Mouse (Mus musculus) liver, embryonic 15.5 days (tissue): ENCODE measurements around the gene Dlg2. TPM values are rescaled to one million over a fixed set of nuclear protein-coding genes. Genes with fewer than 3 reads are reported as not detected.
A peak's percentile ranks its signal among the peaks of the same experiment; 100 is the strongest.

Experiments
- ATAC-seq: fragments of 200-750 bp; cut with Nextera tagmentation; 2 replicates; pipeline ENCODE4 v1.8.0; 2017; ENCODE audit warnings: moderate number of reproducible peaks, mild to moderate bottlenecking, moderate library complexity; ENCODE audit not compliant: insufficient read depth
- H3K27ac ChIP-seq: fragments of 300-500 bp; sonication (generic); replicated peaks from 2 replicates; pipeline ENCODE4 v1.5.1; 2015; ENCODE audit warnings: mild to moderate bottlenecking, inconsistent platforms
- H3K27me3 ChIP-seq: fragments of 300-500 bp; sonication (generic); 2 replicates; pipeline ENCODE4 v1.6.1; 2015; ENCODE audit warnings: mild to moderate bottlenecking, inconsistent platforms
- H3K36me3 ChIP-seq: fragments of 300-500 bp; sonication (generic); replicated peaks from 2 replicates; pipeline ENCODE4 v1.6.1; 2015; ENCODE audit warnings: moderate library complexity, mild to moderate bottlenecking, inconsistent platforms
- H3K4me1 ChIP-seq: fragments of 300-500 bp; sonication (generic); replicated peaks from 2 replicates; pipeline ENCODE4 v1.6.1; 2015; ENCODE audit warnings: inconsistent platforms
- H3K4me2 ChIP-seq: fragments of 300-500 bp; sonication (generic); 2 replicates; pipeline ENCODE4 v1.6.1; 2015; ENCODE audit warnings: moderate library complexity, mild to moderate bottlenecking, inconsistent platforms
- H3K4me3 ChIP-seq: fragments of 300-500 bp; sonication (generic); replicated peaks from 2 replicates; pipeline ENCODE4 v1.5.1; 2015; ENCODE audit warnings: mild to moderate bottlenecking, inconsistent platforms
- H3K9ac ChIP-seq: fragments of 300-500 bp; sonication (generic); 2 replicates; pipeline ENCODE4 v1.6.1; 2015; ENCODE audit warnings: moderate library complexity, mild to moderate bottlenecking, inconsistent platforms
- H3K9me3 ChIP-seq: fragments of 300-500 bp; sonication (generic); replicated peaks from 2 replicates; pipeline ENCODE4 v1.6.1; 2016; ENCODE audit warnings: inconsistent platforms
- WGBS: fragments of 180-500 bp; shearing (Covaris S2); methylation state at CpG from one replicate; pipeline ENCODE4 v1.1.7; 2015; ENCODE audit warnings: mixed read lengths; ENCODE audit not compliant: insufficient replicate concordance; 5-methylcytosine and 5-hydroxymethylcytosine counted together
- polyA plus RNA-seq: library from polyadenylated mRNA; unstranded; fragments of >200 nt; fragmentation: Nextera tagmentation; extraction: Ambion mirVana; gene quantifications from 2 replicates; pipeline ENCODE4 v1.2.1, GENCODE M21; 2015

Dlg2 gene
- polyA plus RNA-seq, 1 experiment from 2014 or later = 0.60 TPM

DNA sequence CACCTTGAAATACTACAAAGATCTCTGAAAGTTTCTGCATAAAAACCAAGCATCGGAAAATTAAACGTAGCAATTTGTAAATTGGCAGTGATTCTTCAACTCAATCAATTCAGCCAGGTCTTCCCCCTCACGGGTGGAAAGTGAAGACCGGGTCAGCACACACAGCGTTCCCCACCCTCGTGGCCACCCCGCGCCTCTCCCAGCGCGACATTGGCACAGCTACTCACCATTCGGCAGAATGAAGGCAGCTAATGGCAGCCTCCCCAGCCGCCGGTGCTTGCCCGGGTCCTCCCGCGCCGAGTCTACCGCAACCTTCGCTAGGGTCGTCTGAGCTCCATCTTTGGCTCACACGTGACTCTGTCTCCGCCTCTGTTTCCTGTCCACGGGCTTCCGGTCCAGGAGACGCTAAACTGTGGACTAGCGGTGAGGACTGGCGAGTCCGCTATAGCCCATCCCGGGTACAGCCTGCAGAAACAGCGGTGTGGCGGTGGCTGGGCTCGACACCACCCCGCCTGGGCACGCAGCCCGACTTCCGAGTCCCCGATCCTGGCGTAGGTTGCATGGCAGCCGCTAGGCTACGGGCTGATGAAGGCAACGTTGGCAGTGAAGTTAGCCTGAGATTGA lies 19.5 kb upstream of the Dlg2 start, which contains the start of gene Tmem126a:
Gene Tmem126a (minus strand): TSS at position 385 of the 624 bp plus-strand sequence.
- Histone ChIP-seq H3K27ac (peak within 1 kb of the TSS; percentile 81), H3K4me3 (peak within 1 kb of the TSS; percentile 81), H3K4me1 (peaks cover 30% of the 10 kb centered on the region), H3K36me3 (peaks cover 21% of the 10 kb centered on the region), H3K9me3 (no peaks in the 10 kb centered on the region), H3K27me3 (no peaks in the 10 kb centered on the region), H3K4me2 (peak within 1 kb of the TSS; percentile 92), H3K9ac (peak within 1 kb of the TSS; percentile 76)
- ATAC-seq = peak; percentile 92
- under 1% methylated on average over 41 of the region's 41 CpGs for WGBS

DNA sequence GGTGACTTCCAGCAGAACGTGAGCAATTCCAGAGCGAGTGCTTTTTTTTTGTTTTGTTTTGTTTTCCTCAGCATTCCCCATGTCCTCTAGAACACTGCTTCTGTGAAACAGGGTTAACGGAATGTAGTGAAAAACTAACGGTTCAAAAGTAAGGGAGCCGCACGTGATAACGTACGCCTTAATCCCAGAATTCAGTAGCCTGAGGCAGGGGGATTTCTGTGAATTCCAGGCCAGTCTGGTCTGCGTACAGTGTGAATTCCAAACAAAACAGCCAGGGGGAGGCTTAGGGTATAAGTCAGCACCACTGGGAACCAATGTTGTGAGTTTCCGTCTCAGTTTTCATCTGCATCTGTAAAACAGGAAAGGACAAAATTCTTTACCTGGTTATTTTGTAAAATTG lies 19.0 kb upstream of the Dlg2 start:
- peaks cover 30% of the 10 kb centered on the region for H3K4me1 ChIP-seq
- no peaks in the 10 kb centered on the region for H3K9me3 ChIP-seq
- peak; percentile 35 for ATAC-seq
- H3K4me2 ChIP-seq = peak overlapping the region; percentile 92
- peak overlapping the region; percentile 76 for H3K9ac ChIP-seq
- H3K4me3 ChIP-seq = peak overlapping the region; percentile 81
- no peaks in the 10 kb centered on the region for H3K27me3 ChIP-seq
- WGBS = 5% methylated on average over 10 of the region's 10 CpGs
- H3K36me3 ChIP-seq = peaks cover 16% of the 10 kb centered on the region
- peak overlapping the region; percentile 81 for H3K27ac ChIP-seq

DNA sequence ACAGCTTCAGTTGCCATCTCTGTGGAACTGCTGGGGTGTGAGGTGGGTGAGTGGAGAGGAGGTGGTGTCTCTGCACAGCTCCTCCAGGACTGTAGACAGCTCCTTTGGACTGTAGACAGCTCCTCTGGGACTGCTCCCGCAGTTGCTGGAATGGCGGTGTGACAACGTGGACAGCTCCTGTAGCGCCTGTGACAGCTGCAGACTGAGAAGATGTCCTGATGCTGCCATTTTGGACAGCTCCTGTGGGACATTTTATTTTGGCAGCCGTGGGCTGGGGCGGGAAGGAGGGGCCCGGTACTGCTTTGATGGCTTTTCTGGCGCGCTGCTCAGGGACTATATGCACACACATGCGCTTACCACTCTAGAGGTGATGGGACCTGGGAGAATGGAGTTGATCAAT lies 16.1 kb upstream of the Dlg2 start:
- no peak overlapping the region for H3K9ac ChIP-seq
- peaks cover 30% of the 10 kb centered on the region for H3K4me1 ChIP-seq
- 60% methylated on average over 10 of the region's 10 CpGs for WGBS
- H3K9me3 ChIP-seq = no peaks in the 10 kb centered on the region
- no peaks in the 10 kb centered on the region for H3K27me3 ChIP-seq
- peak overlapping the region; percentile 41; the same call in 1 of the 2 replicates for H3K4me2 ChIP-seq
- H3K4me3 ChIP-seq = no peak overlapping the region
- no peak overlapping the region for H3K27ac ChIP-seq
- ATAC-seq = no peak
- H3K36me3 ChIP-seq = no peaks in the 10 kb centered on the region

DNA sequence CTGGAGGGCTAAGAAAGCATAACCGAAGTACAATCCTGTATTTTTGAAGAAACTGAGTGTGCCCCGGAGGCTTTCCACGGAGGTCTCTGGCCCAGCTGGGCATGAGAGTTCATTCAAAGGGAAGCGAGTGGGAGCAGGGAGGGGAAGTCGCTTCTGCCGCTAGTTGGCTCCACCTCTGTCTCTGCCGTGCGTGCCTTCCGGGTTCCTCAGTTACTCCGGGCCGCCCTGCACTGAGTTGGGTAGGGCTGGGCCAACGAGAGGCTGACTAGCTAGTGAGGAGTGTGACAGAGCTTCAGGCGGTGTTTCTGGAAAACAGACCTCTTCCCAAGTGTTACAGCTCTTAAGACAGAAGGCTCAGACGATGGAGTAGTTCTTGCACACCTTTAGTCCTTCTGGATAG lies 15.5 kb upstream of the Dlg2 start:
- Histone ChIP-seq H3K9me3 (no peaks in the 10 kb centered on the region), H3K27ac (no peak overlapping the region), H3K4me1 (peaks cover 26% of the 10 kb centered on the region), H3K36me3 (no peaks in the 10 kb centered on the region), H3K27me3 (no peaks in the 10 kb centered on the region), H3K9ac (no peak overlapping the region), H3K4me3 (no peak overlapping the region), H3K4me2 (peak overlapping the region; percentile 41)
- no peak for ATAC-seq
- WGBS = 10% methylated on average over 14 of the region's 14 CpGs

DNA sequence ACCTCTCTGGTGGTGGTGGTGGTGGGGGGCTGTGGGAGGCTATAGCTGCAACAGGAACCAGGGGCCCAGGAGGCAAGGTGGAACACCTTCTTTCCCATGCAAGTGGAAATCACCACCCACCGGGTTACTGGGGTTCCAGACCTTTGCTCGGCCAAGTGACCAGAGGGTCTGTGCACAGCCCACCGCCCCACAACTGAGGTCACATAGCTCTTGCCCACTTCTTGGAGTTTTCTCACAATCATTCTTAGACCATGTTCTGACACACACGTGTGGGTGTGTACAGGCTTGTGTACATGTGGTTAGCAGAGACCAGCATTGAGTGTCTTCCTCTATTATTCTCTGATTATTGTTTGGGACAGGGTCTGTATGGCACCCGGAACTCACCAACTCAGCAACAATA lies 15.0 kb upstream of the Dlg2 start:
- H3K9me3 ChIP-seq = no peaks in the 10 kb centered on the region
- H3K4me2 ChIP-seq = no peak overlapping the region; the same call in 1 of the 2 replicates

DNA sequence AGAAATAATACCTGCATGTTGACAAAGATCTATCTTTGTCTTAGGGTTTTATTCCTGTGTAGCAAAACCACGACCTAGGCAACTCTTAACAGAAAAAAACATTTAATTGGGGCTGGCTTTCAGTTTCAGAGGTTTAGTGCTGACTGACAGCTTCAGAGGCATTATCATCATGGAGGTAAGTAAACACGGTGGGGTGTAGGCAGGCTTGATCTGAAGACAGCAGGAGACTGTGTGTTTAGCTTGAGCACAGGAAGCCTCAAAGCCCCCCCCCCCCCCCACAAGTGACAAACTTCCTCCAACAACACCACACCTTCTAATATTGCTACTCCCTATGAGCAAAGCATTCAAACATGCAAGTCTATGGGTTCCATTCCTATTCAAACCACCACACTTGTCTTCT lies 3.0 kb upstream of the Dlg2 start:
- H3K27me3 ChIP-seq = peaks cover 16% of the 10 kb centered on the region
- no peak for ATAC-seq
- no peak overlapping the region for H3K4me3 ChIP-seq
- H3K36me3 ChIP-seq = 0 out of 2 replicates have a peak, but pooled peaks cover 11% of the 10 kb centered on the region
- no peak overlapping the region for H3K4me2 ChIP-seq
- no peak overlapping the region for H3K27ac ChIP-seq
- peaks cover 20% of the 10 kb centered on the region for H3K4me1 ChIP-seq
- WGBS = 28% methylated on average over 2 of the region's 2 CpGs
- H3K9me3 ChIP-seq = no peaks in the 10 kb centered on the region
- H3K9ac ChIP-seq = no peak overlapping the region

More for the DNA sequence above, 15.0 kb upstream of the Dlg2 start:
- H3K9ac ChIP-seq = no peak overlapping the region
- H3K4me3 ChIP-seq = no peak overlapping the region
- H3K27ac ChIP-seq = no peak overlapping the region
- no peaks in the 10 kb centered on the region for H3K27me3 ChIP-seq
- WGBS = 73% methylated on average over 5 of the region's 5 CpGs
- no peaks in the 10 kb centered on the region for H3K36me3 ChIP-seq
- no peak for ATAC-seq
- H3K4me1 ChIP-seq = peaks cover 21% of the 10 kb centered on the region

DNA sequence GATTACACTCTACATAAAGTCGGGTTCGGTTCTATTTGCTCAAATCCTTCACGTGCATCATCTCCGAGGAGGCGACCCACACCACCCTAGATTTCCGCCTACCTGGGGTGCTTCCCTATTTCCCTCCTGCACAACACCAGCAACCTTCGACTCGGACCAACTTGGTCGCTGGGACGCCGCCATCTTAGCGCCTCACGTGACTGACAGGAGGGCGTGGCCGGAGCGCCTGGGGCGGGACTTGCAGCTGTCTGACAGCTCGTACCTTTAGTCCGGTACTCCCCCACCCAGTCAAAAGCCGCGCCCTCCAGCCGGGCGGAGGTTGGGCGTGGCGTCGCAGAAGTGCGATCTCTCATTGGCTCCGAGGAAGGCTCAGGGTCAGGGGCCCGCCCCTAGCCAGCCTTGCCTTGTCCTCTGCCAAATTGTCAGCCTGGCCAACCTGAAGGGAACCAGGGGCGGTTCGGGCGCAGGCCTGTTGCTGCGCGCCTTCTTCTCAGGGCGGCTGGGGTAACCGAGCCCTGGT lies 619 bp upstream of the Dlg2 start, which contains the start of gene Tmem126b:
Gene Tmem126b (minus strand): TSS at position 209 of the 520 bp plus-strand sequence.
- Histone ChIP-seq H3K9ac (peak within 1 kb of the TSS; percentile 77), H3K4me3 (peak within 1 kb of the TSS; percentile 74), H3K36me3 (no peaks in the 10 kb centered on the region), H3K27ac (peak within 1 kb of the TSS; percentile 58), H3K4me1 (peaks cover 20% of the 10 kb centered on the region), H3K4me2 (peak within 1 kb of the TSS; percentile 99), H3K27me3 (peaks cover 19% of the 10 kb centered on the region), H3K9me3 (no peaks in the 10 kb centered on the region)
- WGBS = 2% methylated on average over 36 of the region's 36 CpGs
- peak; percentile 100 for ATAC-seq

DNA sequence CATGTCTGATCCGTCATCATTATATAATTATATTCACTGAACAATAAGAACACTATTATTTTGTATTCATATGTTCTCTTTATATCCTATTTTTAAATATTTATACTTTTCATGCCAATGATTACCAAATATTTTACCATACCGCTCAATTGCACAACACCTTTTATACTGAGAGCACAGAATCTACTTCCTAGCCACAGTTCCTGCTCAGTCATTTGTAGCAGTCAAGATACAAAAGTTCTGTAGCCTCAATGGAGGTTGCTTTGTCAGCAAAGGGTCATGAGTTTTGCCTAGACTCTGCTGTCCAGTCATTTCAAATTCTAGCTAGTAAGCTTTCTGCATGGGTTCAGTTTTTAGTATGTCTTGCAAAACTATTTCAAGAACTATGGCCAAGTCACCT lies 6.1 kb downstream of the Dlg2 start:
- ATAC-seq = no peak
- peaks cover 7% of the 10 kb centered on the region for H3K27me3 ChIP-seq
- H3K4me3 ChIP-seq = no peak overlapping the region
- H3K4me1 ChIP-seq = no peaks in the 10 kb centered on the region
- WGBS = 62% methylated on average over 2 of the region's 2 CpGs
- H3K9me3 ChIP-seq = no peaks in the 10 kb centered on the region
- no peak overlapping the region for H3K27ac ChIP-seq
- H3K36me3 ChIP-seq = no peaks in the 10 kb centered on the region
- no peak overlapping the region for H3K4me2 ChIP-seq
- H3K9ac ChIP-seq = no peak overlapping the region

DNA sequence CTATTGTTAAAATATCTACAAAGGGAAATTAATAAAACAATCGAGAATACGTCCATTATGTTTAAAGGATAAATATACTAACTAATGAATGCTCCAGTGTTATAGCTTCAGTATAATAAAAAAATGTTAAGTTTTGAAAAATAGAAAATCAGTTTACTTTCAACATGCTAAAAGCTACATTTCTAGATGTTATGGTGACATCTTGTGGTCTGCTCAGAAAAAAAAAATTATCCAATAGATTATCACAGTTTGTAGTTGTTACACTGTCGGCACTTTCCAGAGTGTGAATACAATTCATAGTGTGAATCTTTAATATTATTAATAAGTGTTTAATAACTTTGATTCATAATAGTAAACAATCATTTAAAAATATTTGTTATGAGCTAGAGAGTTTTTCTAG lies 31.7 kb downstream of the Dlg2 start:
- Histone ChIP-seq H3K4me3 (no peak overlapping the region), H3K36me3 (no peaks in the 10 kb centered on the region), H3K9me3 (no peaks in the 10 kb centered on the region), H3K27ac (no peak overlapping the region), H3K9ac (no peak overlapping the region), H3K27me3 (no peaks in the 10 kb centered on the region), H3K4me1 (no peaks in the 10 kb centered on the region), H3K4me2 (no peak overlapping the region)
- ATAC-seq = no peak
- 51% methylated on average over 3 of the region's 3 CpGs for WGBS

DNA sequence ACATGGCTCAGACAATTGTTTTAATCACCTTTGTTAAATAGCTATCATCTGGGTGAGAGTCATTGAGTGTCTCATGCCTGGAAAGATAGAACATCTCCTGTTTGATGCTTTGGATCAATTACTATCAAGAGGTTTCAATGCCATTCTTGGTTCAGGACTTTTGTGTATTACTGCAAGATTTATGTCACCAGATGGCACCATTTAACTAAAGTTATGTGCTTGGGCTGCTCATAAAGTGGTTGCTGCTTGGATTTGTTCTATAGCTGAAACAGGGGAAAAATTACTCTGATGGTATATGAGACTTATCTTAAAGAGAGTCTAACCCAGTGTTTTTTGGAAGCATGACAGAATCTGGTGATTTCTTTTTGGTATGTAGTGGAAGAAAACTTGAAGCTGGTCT lies 35.8 kb downstream of the Dlg2 start:
- H3K9me3 ChIP-seq = no peaks in the 10 kb centered on the region
- ATAC-seq = no peak
- no peaks in the 10 kb centered on the region for H3K36me3 ChIP-seq
- no peak overlapping the region for H3K27ac ChIP-seq
- H3K9ac ChIP-seq = no peak overlapping the region
- H3K27me3 ChIP-seq = no peaks in the 10 kb centered on the region
- H3K4me2 ChIP-seq = no peak overlapping the region
- no peaks in the 10 kb centered on the region for H3K4me1 ChIP-seq
- H3K4me3 ChIP-seq = no peak overlapping the region

DNA sequence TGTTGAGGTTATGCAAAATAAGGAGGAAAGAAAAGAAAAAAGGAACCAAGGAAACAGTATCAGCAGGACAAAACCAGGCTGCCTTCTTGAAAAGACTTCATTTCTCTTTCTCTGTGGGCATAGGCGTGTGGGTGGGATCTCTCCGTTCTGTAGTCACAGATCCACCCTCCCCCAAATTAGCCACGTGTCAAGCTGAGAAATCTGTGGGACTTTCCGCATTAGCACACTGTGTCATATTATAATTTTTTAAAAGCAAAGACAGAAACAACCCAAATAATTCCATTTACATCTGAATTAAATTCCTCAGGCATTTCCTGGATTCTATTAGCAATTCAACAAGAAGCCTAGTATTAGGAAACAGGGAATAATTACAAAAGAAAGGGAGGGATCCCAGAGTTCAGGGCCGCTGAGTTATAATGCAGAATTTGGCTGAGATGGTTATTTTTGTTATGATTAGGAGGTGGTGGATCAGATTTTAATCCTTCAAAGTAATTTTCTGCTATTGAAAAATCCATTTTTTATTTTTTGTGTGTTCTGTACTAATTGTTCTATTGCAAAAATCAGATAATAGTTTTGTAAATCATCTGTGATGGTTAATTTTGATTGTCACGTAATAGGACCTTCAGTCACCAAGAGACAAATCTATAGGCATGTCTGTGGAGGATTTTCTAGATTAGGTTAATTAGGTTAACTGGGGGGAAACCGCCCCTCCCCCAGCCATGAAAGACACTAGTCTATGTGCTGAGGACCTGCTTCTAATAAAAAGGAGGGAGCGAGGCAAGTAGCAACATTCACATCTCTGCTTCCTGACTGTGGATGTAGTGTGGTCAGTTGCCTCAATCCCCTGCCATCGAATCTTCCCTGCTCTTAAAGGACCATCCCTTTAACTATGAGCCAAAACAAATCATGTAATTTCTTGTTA lies 63.3 kb downstream of the Dlg2 start:
- ATAC-seq = no peak
- Histone ChIP-seq H3K9me3 (no peaks in the 10 kb centered on the region), H3K27ac (no peak overlapping the region), H3K4me1 (no peaks in the 10 kb centered on the region), H3K4me2 (no peak overlapping the region), H3K4me3 (no peak overlapping the region), H3K27me3 (no peaks in the 10 kb centered on the region), H3K36me3 (no peaks in the 10 kb centered on the region), H3K9ac (no peak overlapping the region)
- 56% methylated on average over 9 of the region's 9 CpGs for WGBS
